Mouse (Mus musculus) kidney, adult 2 months (tissue): ENCODE measurements around the gene Ttbk2.

Experiments used
- CTCF ChIP-seq: fragments of 200-500 bp; conservative IDR thresholded peaks from 2 replicates; pipeline ENCODE4 v1.5.1; 2011; ENCODE audit warnings: low read depth, mild to moderate bottlenecking, control low read depth, low read length, moderate library complexity, mixed read lengths; ENCODE audit not compliant: insufficient read depth, insufficient read length
- POLR2A ChIP-seq: fragments of 200-500 bp; IDR thresholded peaks from one replicate; pipeline ENCODE4 v1.6.1; 2011; ENCODE audit warnings: low read depth, low read length, control low read depth

GRCm38 (mm10) chr2:120745496-120745895 is 104.9 kb downstream of the Ttbk2 start:
- TF ChIP-seq POLR2A (no peak), CTCF (no peak)
